ENCODE assay signal across 25 mouse cellular contexts in the genomic region with DNA sequence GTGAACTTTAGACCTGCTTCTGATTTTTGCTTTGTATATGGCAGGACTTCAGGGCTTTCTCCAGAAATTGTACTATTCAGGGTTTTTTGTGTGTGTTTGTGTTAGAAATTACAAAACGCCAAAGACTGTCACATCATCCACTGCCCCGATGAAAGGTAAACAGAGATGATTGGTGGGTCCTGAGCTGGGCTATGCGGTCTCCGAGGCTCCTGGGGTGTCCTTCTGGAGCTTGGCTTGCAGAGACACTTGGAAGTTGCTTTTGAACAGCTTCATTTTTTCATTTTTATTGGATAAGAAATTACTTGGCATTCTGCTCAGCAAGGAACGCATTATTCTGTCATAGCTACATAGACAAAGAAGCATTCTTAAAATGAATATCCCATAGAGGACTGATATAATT. TPM values are rescaled to one million over a fixed set of nuclear protein-coding genes. Genes with fewer than 3 reads are reported as not detected.
"Had no signal": no experiment of that assay in that cellular context is flagged by ENCODE, and none has a peak within 500 bp of the region (broad histone marks: within the 10 kb centered on the region; RNA-seq: fewer than 3 reads in every experiment).

No protein-coding gene starts in this region.

- H3K4me3 ChIP-seq: gastrocnemius, adult 2 months; heart, embryonic 10.5 days; heart, embryonic 12.5 days; hindbrain, embryonic 10.5 days; hindbrain, embryonic 12.5 days; intestine, embryonic 15.5 days; layer of hippocampus, adult 2 months; left cerebral cortex, adult 2 months; limb, embryonic 10.5 days; limb, embryonic 12.5 days; liver, embryonic 13.5 days had no signal

- H3K4me2 ChIP-seq: heart, embryonic 12.5 days; hindbrain, embryonic 12.5 days; hindbrain, embryonic 14.5 days; intestine, embryonic 15.5 days; limb, embryonic 12.5 days; liver, embryonic 11.5 days; liver, embryonic 13.5 days had no signal

- H3K9me3 ChIP-seq: heart, embryonic 10.5 days; hindbrain, embryonic 10.5 days; hindbrain, embryonic 12.5 days; intestine, embryonic 15.5 days; limb, embryonic 10.5 days; limb, embryonic 12.5 days; liver, embryonic 13.5 days had no signal

- H3K27ac ChIP-seq: gastrocnemius, adult 2 months; heart, embryonic 10.5 days; hindbrain, embryonic 10.5 days; hindbrain, embryonic 12.5 days; hindbrain, embryonic 14.5 days; intestine, embryonic 15.5 days; layer of hippocampus, adult 2 months; left cerebral cortex, adult 2 months; limb, embryonic 10.5 days; limb, embryonic 12.5 days; liver, embryonic 13.5 days had no signal

- H3K36me3 ChIP-seq: heart, embryonic 10.5 days; heart, embryonic 12.5 days; hindbrain, embryonic 10.5 days; hindbrain, embryonic 12.5 days; intestine, embryonic 15.5 days; limb, embryonic 10.5 days; limb, embryonic 12.5 days; liver, embryonic 13.5 days had no signal

- H3K9ac ChIP-seq: heart, embryonic 12.5 days; hindbrain, embryonic 12.5 days; hindbrain, embryonic 14.5 days; intestine, embryonic 15.5 days; limb, embryonic 12.5 days; liver, embryonic 13.5 days had no signal

- ATAC-seq: hindbrain, embryonic 16.5 days; inflammation-experienced regulatory T-cells, adult 6 months; intestine, embryonic 15.5 days; intestine, postnatal 0 days had no signal

- H3K27me3 ChIP-seq: heart, embryonic 12.5 days; hindbrain, embryonic 12.5 days; intestine, embryonic 15.5 days; limb, embryonic 12.5 days; liver, embryonic 13.5 days had no signal

- H3K4me1 ChIP-seq: hindbrain, embryonic 10.5 days; hindbrain, embryonic 12.5 days; intestine, embryonic 15.5 days; limb, embryonic 10.5 days; limb, embryonic 12.5 days; liver, embryonic 13.5 days had no signal

- DNase-seq: gastrocnemius, adult 2 months; gastrocnemius, postnatal 10 days; gastrocnemius, postnatal 25 days; heart, adult 18-20 months; heart, postnatal 10 days; heart, postnatal 4 days; kidney, adult 18-20 months; kidney, adult 8-10 months; kidney, postnatal 36 days; liver; liver, embryonic 13.5 days had no signal

RNA-seq across cellular contexts. Expression of a gene that starts 44.7 kb away (rescaled TPM):
- polyA plus RNA-seq: inflammation-experienced regulatory T-cells, adult 6 months; intestine, postnatal 0 days; limb, embryonic 10.5 days had no signal
